Mouse (Mus musculus) myocyte (in vitro differentiated cells): ENCODE measurements around the gene Tec. TPM values are rescaled to one million over a fixed set of nuclear protein-coding genes. Genes with fewer than 3 reads are reported as not detected.

Experiments
- H3K27me3 ChIP-seq: one replicate; pipeline ENCODE4 v1.6.1; 2011; ENCODE audit not compliant: control insufficient read depth, insufficient read depth, insufficient read length
- H3K36me3 ChIP-seq: one replicate; pipeline ENCODE4 v1.6.1; 2011; ENCODE audit not compliant: control insufficient read depth, insufficient read depth
- H3K4me2 ChIP-seq: one replicate; pipeline ENCODE4 v1.6.1; 2011; ENCODE audit warnings: low read depth, control low read depth
- H3K4me3 ChIP-seq: one replicate; pipeline ENCODE4 v1.5.1; 2011; ENCODE audit warnings: mild to moderate bottlenecking, control low read depth, moderate library complexity
- H3K79me2 ChIP-seq: one replicate; pipeline ENCODE4 v1.6.1; 2011; ENCODE audit not compliant: control insufficient read depth, insufficient read depth
- H3ac ChIP-seq: one replicate; pipeline ENCODE4 v1.6.1; 2011; ENCODE audit not compliant: control insufficient read depth, insufficient read length
- CEBPB ChIP-seq: IDR thresholded peaks from 2 replicates; pipeline ENCODE4 v1.6.1; 2011; ENCODE audit warnings: mild to moderate bottlenecking, moderate library complexity; ENCODE audit not compliant: poor library complexity, insufficient read depth, severe bottlenecking
- E2F4 ChIP-seq: IDR thresholded peaks from one replicate; pipeline ENCODE4 v1.6.1; 2011; ENCODE audit warnings: mild to moderate bottlenecking, control low read depth, moderate library complexity; ENCODE audit not compliant: insufficient read depth
- MAX ChIP-seq: IDR thresholded peaks from one replicate; pipeline ENCODE4 v1.6.1; 2011; ENCODE audit warnings: low read depth, mild to moderate bottlenecking, control low read depth
- MYOD1 ChIP-seq, 3 experiments: IDR thresholded peaks; one replicate each; pipeline ENCODE4 v1.6.1; 2011; ENCODE audit warnings: control low read depth in 2 of 3, low read depth in 2 of 3, mild to moderate bottlenecking in 2 of 3, moderate library complexity in 1 of 3; ENCODE audit not compliant: insufficient read length in 2 of 3, control insufficient read depth in 1 of 3
- MYOG ChIP-seq, 3 experiments: IDR thresholded peaks; one replicate each; pipeline ENCODE4 v1.6.1; 2011; ENCODE audit warnings: control low read depth in 2 of 3, low read depth in 2 of 3, mild to moderate bottlenecking in 2 of 3; ENCODE audit not compliant: insufficient read length in 2 of 3, control insufficient read depth in 1 of 3, insufficient read depth in 1 of 3
- POLR2A ChIP-seq: IDR thresholded peaks from one replicate; pipeline ENCODE4 v1.6.1; 2011; ENCODE audit warnings: low read depth, mild to moderate bottlenecking, control low read depth, moderate library complexity; ENCODE audit not compliant: insufficient read length
- POLR2AphosphoS2 ChIP-seq: IDR thresholded peaks from one replicate; pipeline ENCODE4 v1.6.1; 2011; ENCODE audit warnings: low read depth, control low read depth; ENCODE audit not compliant: insufficient read length
- REST ChIP-seq: IDR thresholded peaks from one replicate; pipeline ENCODE4 v1.6.1; 2011; ENCODE audit warnings: mild to moderate bottlenecking, control low read depth, moderate library complexity; ENCODE audit not compliant: insufficient read depth, insufficient read length
- SRF ChIP-seq: IDR thresholded peaks from one replicate; pipeline ENCODE4 v1.6.1; 2011; ENCODE audit warnings: low read depth; ENCODE audit not compliant: control insufficient read depth, insufficient read length
- TCF12 ChIP-seq: IDR thresholded peaks from one replicate; pipeline ENCODE4 v1.6.1; 2011; ENCODE audit warnings: mild to moderate bottlenecking, control low read depth; ENCODE audit not compliant: poor library complexity, insufficient read depth, severe bottlenecking
- TCF3 ChIP-seq: IDR thresholded peaks from one replicate; pipeline ENCODE4 v1.6.1; 2011; ENCODE audit warnings: low read depth, control low read depth; ENCODE audit not compliant: insufficient read length
- USF1 ChIP-seq: IDR thresholded peaks from one replicate; pipeline ENCODE4 v1.6.1; 2011; ENCODE audit warnings: low read depth, mild to moderate bottlenecking, control low read depth, moderate library complexity
- polyA plus RNA-seq: library from polyadenylated mRNA; unstranded; fragments of >200 nt; fragmentation: generic; extraction: Trizol; gene quantifications from one replicate; pipeline ENCODE4 v1.2.1, GENCODE M21; 2012; ENCODE audit warnings: missing spikeins

The Tec gene
- polyA plus RNA-seq, 1 experiment, result 1.5 TPM

DNA sequence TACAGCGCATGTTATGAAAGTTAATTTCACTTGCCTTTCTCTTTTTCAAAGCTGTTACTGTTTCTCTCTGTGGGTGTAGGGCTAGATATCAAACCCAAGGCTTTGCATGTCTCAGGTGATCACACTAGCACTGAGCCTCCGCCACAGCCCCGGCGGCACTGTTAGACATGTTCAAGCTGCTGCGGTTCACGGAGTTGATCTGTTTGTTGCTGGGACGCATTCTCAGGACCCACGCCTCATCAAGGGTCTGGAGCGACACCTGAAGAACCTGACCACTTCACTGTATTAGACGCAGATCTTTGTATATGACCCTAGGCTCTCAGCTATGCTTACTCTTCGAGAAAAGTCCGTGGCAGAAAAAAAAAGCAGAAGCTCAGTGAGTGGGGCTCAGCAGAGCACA is 10.0 kb downstream of the Tec start:
- no peak overlapping the region for H3K4me3 ChIP-seq
- H3K36me3 ChIP-seq, result no peaks in the 10 kb centered on the region
- no peak overlapping the region for H3K4me2 ChIP-seq
- H3K79me2 ChIP-seq, result no peaks in the 10 kb centered on the region
- H3ac ChIP-seq, result no peak overlapping the region
- no peaks in the 10 kb centered on the region for H3K27me3 ChIP-seq
- TF ChIP-seq MYOG (IDR thresholded peaks at IDR 0.05; ENCODE audit: control insufficient read depth in 1 of 3, insufficient read depth in 1 of 3, insufficient read length in 2 of 3, low read depth in 2 of 3) (no peak), POLR2AphosphoS2 (no peak), REST (no peak), POLR2A (no peak), USF1 (no peak), TCF3 (no peak), MAX (no peak), E2F4 (no peak), SRF (no peak), MYOD1 (IDR thresholded peaks at IDR 0.05; ENCODE audit: control insufficient read depth in 1 of 3, insufficient read length in 2 of 3, low read depth in 2 of 3) (no peak), CEBPB (no peak), TCF12 (no peak)

DNA sequence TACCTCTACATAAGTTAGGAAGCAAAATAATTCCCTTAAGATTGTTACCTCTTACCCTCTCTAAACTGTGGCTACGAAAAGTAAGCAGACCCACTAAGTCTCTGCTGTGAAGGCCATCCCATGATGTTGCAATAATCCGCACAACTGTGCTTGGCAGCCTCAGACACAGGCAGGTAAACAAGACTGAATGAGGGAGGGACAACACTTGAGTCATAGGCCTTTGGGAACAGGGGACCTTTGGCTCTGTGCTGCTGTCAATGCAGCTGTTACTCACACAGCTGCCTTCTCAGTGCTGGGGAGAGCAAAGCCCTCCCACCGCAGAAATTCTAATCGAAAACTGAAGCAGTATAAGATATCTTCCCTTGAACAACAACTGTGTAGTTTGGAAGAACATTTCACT is 10.5 kb downstream of the Tec start:
- no peak overlapping the region for H3K4me3 ChIP-seq
- no peaks in the 10 kb centered on the region for H3K79me2 ChIP-seq
- H3ac ChIP-seq, result no peak overlapping the region
- TF ChIP-seq TCF3, result no peak
- TF ChIP-seq MAX, result no peak
- no peak for TF ChIP-seq CEBPB
- no peak for TF ChIP-seq MYOG (IDR thresholded peaks at IDR 0.05; ENCODE audit: control insufficient read depth in 1 of 3, insufficient read depth in 1 of 3, insufficient read length in 2 of 3, low read depth in 2 of 3)
- no peak for TF ChIP-seq E2F4
- no peak for TF ChIP-seq SRF
- no peak for TF ChIP-seq POLR2A
- no peak for TF ChIP-seq TCF12
- TF ChIP-seq MYOD1 (IDR thresholded peaks at IDR 0.05; ENCODE audit: control insufficient read depth in 1 of 3, insufficient read length in 2 of 3, low read depth in 2 of 3), result no peak
- no peak for TF ChIP-seq REST
- no peak for TF ChIP-seq USF1
- no peaks in the 10 kb centered on the region for H3K27me3 ChIP-seq
- no peaks in the 10 kb centered on the region for H3K36me3 ChIP-seq
- no peak overlapping the region for H3K4me2 ChIP-seq

DNA sequence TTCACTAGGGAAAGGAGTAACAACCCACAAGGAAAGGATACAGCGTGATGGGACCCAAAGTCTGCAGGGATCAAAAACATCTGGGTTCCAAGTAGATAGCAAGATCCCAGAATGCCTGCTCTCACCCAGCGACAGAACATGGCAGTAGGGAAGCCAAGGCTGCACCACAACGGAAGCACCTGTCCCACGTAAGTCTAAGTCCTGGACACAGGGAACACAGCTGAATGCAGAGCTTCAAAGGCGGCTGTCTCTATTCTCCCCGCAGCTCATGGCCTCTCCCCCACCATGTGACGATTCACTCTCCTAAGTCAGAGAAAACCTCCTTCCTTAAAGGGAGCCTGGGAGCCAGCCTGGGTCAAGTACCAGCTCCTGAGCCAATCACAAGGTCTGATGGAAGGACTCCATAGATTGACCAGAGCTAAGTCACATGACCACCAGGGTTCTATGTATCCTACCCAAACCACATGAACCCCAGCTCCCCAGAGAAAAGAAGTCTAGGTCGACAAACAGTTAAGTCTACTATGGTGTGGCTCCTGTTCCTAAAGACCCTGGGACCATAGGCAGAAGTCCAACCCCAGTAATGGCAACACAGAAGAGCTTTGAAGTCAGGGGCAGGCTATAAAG is 11.9 kb downstream of the Tec start:
- Histone ChIP-seq H3K4me3 (no peak overlapping the region), H3K27me3 (no peaks in the 10 kb centered on the region)
- TF ChIP-seq SRF (no peak), POLR2A (no peak), REST (no peak), MYOG (IDR thresholded peaks at IDR 0.05; ENCODE audit: control insufficient read depth in 1 of 3, insufficient read depth in 1 of 3, insufficient read length in 2 of 3, low read depth in 2 of 3) (peak in 1 of 3 experiments; percentile 22), MYOD1 (IDR thresholded peaks at IDR 0.05; ENCODE audit: control insufficient read depth in 1 of 3, insufficient read length in 2 of 3, low read depth in 2 of 3) (peak in 2 of 3 experiments; percentile 41 to 61), USF1 (peak; percentile 50)

DNA sequence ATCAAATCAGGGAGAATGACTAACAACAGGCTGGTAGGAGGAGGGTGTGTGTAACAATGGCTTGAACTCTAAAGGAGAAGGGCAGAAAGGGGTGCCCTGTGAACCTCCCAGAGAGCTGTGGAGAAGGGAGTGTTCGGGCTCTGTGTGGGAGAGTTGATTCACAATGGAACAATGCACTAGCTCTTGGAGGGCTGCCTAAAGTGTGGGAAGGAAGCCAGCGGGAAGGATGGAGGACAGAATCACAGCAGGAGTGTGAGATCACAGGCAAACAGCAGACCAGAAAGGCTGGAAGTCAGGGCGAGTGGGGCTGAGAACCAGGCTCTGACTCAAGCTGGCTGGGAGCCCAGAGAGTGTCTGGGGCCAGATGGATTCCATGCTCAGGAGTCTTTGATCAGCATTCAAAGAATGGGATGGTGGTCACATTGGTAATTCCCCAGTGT is 12.6 kb downstream of the Tec start:
- no peak overlapping the region for H3K4me3 ChIP-seq
- peak overlapping the region; percentile 83 for H3K4me2 ChIP-seq
- no peaks in the 10 kb centered on the region for H3K36me3 ChIP-seq
- no peak overlapping the region for H3ac ChIP-seq
- H3K79me2 ChIP-seq, result no peaks in the 10 kb centered on the region
- H3K27me3 ChIP-seq, result no peaks in the 10 kb centered on the region
- TF ChIP-seq MYOG (IDR thresholded peaks at IDR 0.05; ENCODE audit: control insufficient read depth in 1 of 3, insufficient read depth in 1 of 3, insufficient read length in 2 of 3, low read depth in 2 of 3), result peak in 1 of 3 experiments; percentile 30
- no peak for TF ChIP-seq POLR2AphosphoS2
- no peak for TF ChIP-seq USF1
- TF ChIP-seq MYOD1 (IDR thresholded peaks at IDR 0.05; ENCODE audit: control insufficient read depth in 1 of 3, insufficient read length in 2 of 3, low read depth in 2 of 3), result no peak
- TF ChIP-seq SRF, result no peak

More for the DNA sequence above, 11.9 kb downstream of the Tec start:
- H3K79me2 ChIP-seq, result no peaks in the 10 kb centered on the region
- H3K36me3 ChIP-seq, result no peaks in the 10 kb centered on the region
- no peak overlapping the region for H3ac ChIP-seq
- peak overlapping the region; percentile 83 for H3K4me2 ChIP-seq
